Mouse (Mus musculus) kidney, postnatal 14 days (tissue): ENCODE measurements around the gene Gm8660.
"Not testable (repeated sequence)": the region's sequence is repeated elsewhere in the genome, so short reads cannot be mapped to it uniquely, and the experiment has no call there.

Experiments used
- DNase-seq: peaks from one replicate; pipeline ENCODE4 v3.0.0; 2022; ENCODE audit warnings: mixed read lengths

Gm8660 gene

GRCm38 (mm10) chr7:22370939-22371338, at the start of gene Gm8660:
TSS of gene Gm8660 (minus strand) at chr7:22371039.
- DNase-seq = not testable (repeated sequence)

- not testable (repeated sequence) for DNase-seq
These were observed 42.4 kb upstream of the Gm8660 start, which contains the start of gene Vmn1r148 for GRCm38 (mm10) chr7:22413283-22413682. TSS of gene Vmn1r148 (plus strand) at chr7:22413583.

DNA sequence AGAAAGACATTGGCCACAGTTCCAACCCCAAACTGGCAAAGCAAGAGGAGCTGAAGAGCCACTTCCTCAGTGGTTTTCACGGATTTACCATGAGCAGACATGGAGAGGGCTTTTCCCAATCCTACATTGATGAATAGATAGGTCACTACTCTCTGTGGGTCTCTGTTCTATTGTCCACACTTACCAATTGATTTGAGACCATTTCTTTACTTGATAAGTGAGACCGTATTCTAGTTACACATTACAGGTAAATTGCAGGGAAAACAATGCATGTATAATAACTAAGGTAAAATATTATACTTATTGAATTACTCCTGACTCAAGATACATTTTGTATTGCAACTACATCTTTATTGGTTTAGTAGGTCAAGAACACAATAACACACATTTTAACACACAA, 41.2 kb downstream of the Gm8660 start, which contains the start of gene Gm4187:
Gm4187 (minus strand) TSS at position 101 of the 400 bp plus-strand sequence.
- DNase-seq = not testable (repeated sequence)
